Mouse (Mus musculus) ovary, postnatal 36 days (tissue): ENCODE measurements at regions not wholly inside any gene's neighbourhood (a gene's known extent, or its start where the extent isn't known, plus 50 kb on each side); places are given as distances from the start of the nearest gene placed in this dataset.
A peak's percentile ranks its signal among the peaks of the same experiment; 100 is the strongest.

Experiments
- DNase-seq: peaks from one replicate; pipeline ENCODE4 v3.0.0; 2022; ENCODE audit warnings: low spot score, mixed read lengths

- no peak for DNase-seq
These were observed 475.3 kb downstream of the Dach1 start for GRCm38 (mm10) chr14:97694238-97694637.

- DNase-seq: no peak
These were observed 484.9 kb downstream of the Dach1 start for GRCm38 (mm10) chr14:97684617-97685016.

- no peak for DNase-seq
These were observed 501.8 kb downstream of the Dach1 start for GRCm38 (mm10) chr14:97667806-97668205.

- DNase-seq: no peak
These were observed 531.3 kb downstream of the Dach1 start for GRCm38 (mm10) chr14:97638187-97638792.

GRCm38 (mm10) chr14:97611438-97611837, 558.1 kb downstream of the Dach1 start:
- no peak for DNase-seq

- DNase-seq: no peak
These were observed 572.9 kb downstream of the Dach1 start for GRCm38 (mm10) chr14:97596694-97597093.

- no peak for DNase-seq
These were observed 581.0 kb downstream of the Dach1 start for GRCm38 (mm10) chr14:97588611-97589010.

- peak; percentile 22 for DNase-seq
These were observed 581.4 kb downstream of the Dach1 start for GRCm38 (mm10) chr14:97588182-97588581.

- DNase-seq: no peak
These were observed 582.6 kb downstream of the Dach1 start for GRCm38 (mm10) chr14:97586962-97587361.

- no peak for DNase-seq
These were observed 599.3 kb downstream of the Dach1 start for GRCm38 (mm10) chr14:97570274-97570673.

GRCm38 (mm10) chr14:97560121-97560907, 609.3 kb downstream of the Dach1 start:
- no peak for DNase-seq

- no peak for DNase-seq
These were observed 610.0 kb downstream of the Dach1 start for GRCm38 (mm10) chr14:97559559-97559958.

GRCm38 (mm10) chr14:97558289-97558688, 611.3 kb downstream of the Dach1 start:
- no peak for DNase-seq

- no peak for DNase-seq
These were observed 611.7 kb downstream of the Dach1 start for GRCm38 (mm10) chr14:97557888-97558287.

GRCm38 (mm10) chr14:97546276-97546675, 623.3 kb downstream of the Dach1 start:
- no peak for DNase-seq

- no peak for DNase-seq
These were observed 625.3 kb downstream of the Dach1 start for GRCm38 (mm10) chr14:97544307-97544706.

GRCm38 (mm10) chr14:97537012-97537411, 632.6 kb downstream of the Dach1 start:
- no peak for DNase-seq

GRCm38 (mm10) chr14:97511318-97511717, 658.2 kb downstream of the Dach1 start:
- no peak for DNase-seq

GRCm38 (mm10) chr14:97489427-97490347, 679.9 kb downstream of the Dach1 start:
- DNase-seq: no peak

GRCm38 (mm10) chr14:97478236-97478635, 691.3 kb downstream of the Dach1 start:
- no peak for DNase-seq

- DNase-seq: no peak
These were observed 718.9 kb downstream of the Dach1 start for GRCm38 (mm10) chr14:97450525-97451235.

GRCm38 (mm10) chr14:97448617-97449016, 720.9 kb downstream of the Dach1 start:
- DNase-seq: no peak
